Mouse (Mus musculus): ENCODE measurements around the gene Mgst2. TPM values are rescaled to one million over a fixed set of nuclear protein-coding genes. Genes with fewer than 3 reads are reported as not detected.
A peak's percentile ranks its signal among the peaks of the same experiment; 100 is the strongest.

Mgst2 gene
- polyA plus RNA-seq, 1 experiment from 2014 or later, result 0.44 TPM

DNA sequence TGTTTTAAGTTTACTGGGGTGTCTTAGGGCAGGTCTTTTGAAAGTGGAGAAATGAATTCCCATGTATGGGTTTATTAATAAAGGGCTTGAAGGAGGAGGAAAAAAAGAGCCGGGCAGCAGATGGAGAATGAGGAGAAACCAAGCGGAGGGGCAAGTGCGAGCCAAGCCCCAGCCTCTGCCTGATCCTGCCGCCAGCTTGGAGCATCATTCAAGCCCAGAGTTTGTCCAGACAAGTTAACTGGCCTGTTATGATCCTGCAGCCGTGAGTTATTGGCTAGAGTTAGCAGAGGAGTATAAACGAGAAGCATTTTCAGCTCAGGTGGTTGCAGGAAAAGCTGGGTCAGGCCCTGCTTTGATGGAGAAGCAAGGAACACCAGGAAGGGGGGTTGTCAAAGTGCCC, 26.2 kb downstream of the Mgst2 start:
- ATAC-seq, result no peak
- H3K27ac ChIP-seq, result no peak overlapping the region
- no peak overlapping the region for H3K4me3 ChIP-seq (replicated peaks)
- H3K36me3 ChIP-seq, result peaks cover 34% of the 10 kb centered on the region
- 94% methylated on average over 6 of the region's 6 CpGs for WGBS
- H3K27me3 ChIP-seq, result no peaks in the 10 kb centered on the region
- H3K4me2 ChIP-seq (replicated peaks), result no peak overlapping the region
- no peaks in the 10 kb centered on the region for H3K4me1 ChIP-seq (replicated peaks)
- H3K9me3 ChIP-seq, result no peaks in the 10 kb centered on the region
- no peak overlapping the region for H3K9ac ChIP-seq (replicated peaks)

GRCm38 (mm10) chr3:51686791-51687190, 26.6 kb downstream of the Mgst2 start:
- Histone ChIP-seq H3K4me3 (replicated peaks) (no peak overlapping the region), H3K4me1 (replicated peaks) (no peaks in the 10 kb centered on the region), H3K36me3 (peaks cover 37% of the 10 kb centered on the region), H3K27me3 (no peaks in the 10 kb centered on the region), H3K27ac (no peak overlapping the region), H3K4me2 (replicated peaks) (no peak overlapping the region), H3K9ac (replicated peaks) (no peak overlapping the region), H3K9me3 (no peaks in the 10 kb centered on the region)
- 92% methylated on average over 6 of the region's 6 CpGs for WGBS
- ATAC-seq, result no peak

GRCm38 (mm10) chr3:51688725-51689124, 28.6 kb downstream of the Mgst2 start:
- Histone ChIP-seq H3K36me3 (peaks cover 46% of the 10 kb centered on the region), H3K27me3 (no peaks in the 10 kb centered on the region), H3K9me3 (no peaks in the 10 kb centered on the region), H3K27ac (no peak overlapping the region), H3K4me2 (replicated peaks) (no peak overlapping the region), H3K4me3 (replicated peaks) (no peak overlapping the region), H3K9ac (replicated peaks) (no peak overlapping the region), H3K4me1 (replicated peaks) (no peaks in the 10 kb centered on the region)
- WGBS, result 95% methylated on average over 8 of the region's 8 CpGs
- ATAC-seq, result no peak

- Histone ChIP-seq H3K27ac (no peak overlapping the region), H3K4me3 (replicated peaks) (no peak overlapping the region), H3K4me1 (replicated peaks) (no peaks in the 10 kb centered on the region), H3K9ac (replicated peaks) (no peak overlapping the region), H3K9me3 (no peaks in the 10 kb centered on the region), H3K4me2 (replicated peaks) (no peak overlapping the region), H3K27me3 (no peaks in the 10 kb centered on the region), H3K36me3 (peaks cover 45% of the 10 kb centered on the region)
- 81% methylated on average over 10 of the region's 10 CpGs for WGBS
- no peak for ATAC-seq
Observed at GRCm38 (mm10) chr3:51693196-51693595, 33.0 kb downstream of the Mgst2 start.

DNA sequence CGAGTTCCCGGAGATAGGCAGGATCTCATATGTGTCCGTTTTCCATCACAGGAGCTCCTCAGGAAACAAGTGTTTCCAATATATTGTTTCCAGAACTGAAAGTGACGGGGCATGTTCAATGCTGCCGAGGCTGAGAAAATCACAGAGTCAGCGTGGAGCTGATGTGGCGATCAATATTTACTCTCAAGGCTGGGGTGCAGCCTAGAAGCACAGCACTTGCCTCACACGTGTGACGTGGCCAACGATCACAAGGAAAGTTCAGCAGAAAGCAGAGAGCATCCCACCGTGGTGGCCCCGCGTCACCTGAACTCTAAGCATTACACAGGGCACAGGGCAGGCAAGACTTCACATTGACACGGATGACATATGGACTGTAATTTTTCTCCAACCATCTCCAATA, 34.4 kb downstream of the Mgst2 start:
- Histone ChIP-seq H3K4me1 (replicated peaks) (no peaks in the 10 kb centered on the region; the same call in 1 of the 2 replicates), H3K4me2 (replicated peaks) (no peak overlapping the region), H3K36me3 (peaks cover 31% of the 10 kb centered on the region), H3K9me3 (no peaks in the 10 kb centered on the region), H3K27me3 (no peaks in the 10 kb centered on the region), H3K9ac (replicated peaks) (no peak overlapping the region), H3K4me3 (replicated peaks) (no peak overlapping the region), H3K27ac (no peak overlapping the region)
- 94% methylated on average over 14 of the region's 14 CpGs for WGBS
- ATAC-seq, result no peak

DNA sequence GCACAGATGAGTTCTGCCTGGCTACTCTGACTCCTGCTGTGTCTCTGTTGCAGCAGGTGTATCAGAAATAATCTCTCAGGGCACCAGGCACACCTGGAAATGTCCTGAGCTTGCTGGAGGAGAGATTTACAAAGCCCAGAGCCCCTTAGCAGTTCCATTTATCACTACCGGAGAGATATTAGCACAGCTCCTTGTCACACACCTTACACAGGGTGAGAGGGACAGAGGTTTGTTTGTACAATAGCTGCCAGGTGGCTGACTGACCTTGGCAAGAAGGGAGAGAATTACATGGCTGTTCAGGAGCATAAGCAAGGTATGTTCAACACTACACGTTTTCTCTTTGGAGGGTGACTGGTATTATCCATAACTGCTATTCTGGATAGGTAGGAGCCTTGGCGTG, 35.6 kb downstream of the Mgst2 start:
- Histone ChIP-seq H3K27ac (no peak overlapping the region), H3K27me3 (no peaks in the 10 kb centered on the region), H3K4me2 (replicated peaks) (no peak overlapping the region), H3K4me3 (replicated peaks) (no peak overlapping the region), H3K9me3 (no peaks in the 10 kb centered on the region), H3K9ac (replicated peaks) (no peak overlapping the region), H3K36me3 (peaks cover 20% of the 10 kb centered on the region), H3K4me1 (replicated peaks) (peaks cover 9% of the 10 kb centered on the region)
- WGBS, result 93% methylated on average over 3 of the region's 3 CpGs
- no peak for ATAC-seq

DNA sequence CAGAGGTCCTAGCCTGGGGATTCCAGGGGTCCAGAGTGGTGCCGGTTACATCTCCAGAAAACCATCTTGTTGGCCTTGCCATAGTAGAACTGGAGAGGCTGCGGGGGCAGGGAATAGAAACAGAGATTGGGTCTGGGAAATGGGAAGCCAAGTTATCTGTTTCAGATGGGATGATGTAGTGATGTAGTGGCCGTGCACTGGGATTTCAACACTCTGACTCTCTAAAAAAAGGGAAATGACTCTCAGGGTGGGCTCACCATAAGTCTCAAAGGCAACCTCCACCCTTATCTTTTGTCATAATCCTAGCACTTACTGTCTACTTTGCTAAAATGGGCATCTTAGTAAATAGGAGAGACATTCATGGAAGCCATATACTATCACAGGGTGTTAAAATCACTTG, 37.8 kb downstream of the Mgst2 start:
- Histone ChIP-seq H3K27ac (no peak overlapping the region), H3K36me3 (peaks cover 6% of the 10 kb centered on the region; the same call in 1 of the 2 replicates), H3K4me3 (replicated peaks) (no peak overlapping the region), H3K4me1 (replicated peaks) (peaks cover 30% of the 10 kb centered on the region), H3K4me2 (replicated peaks) (no peak overlapping the region), H3K27me3 (no peaks in the 10 kb centered on the region), H3K9me3 (no peaks in the 10 kb centered on the region), H3K9ac (replicated peaks) (no peak overlapping the region)
- ATAC-seq, result no peak
- WGBS, result 90% methylated on average over 3 of the region's 3 CpGs

- no peak for ATAC-seq
- Histone ChIP-seq H3K9me3 (no peaks in the 10 kb centered on the region), H3K27ac (peak overlapping the region; percentile 98), H3K36me3 (peaks cover 3% of the 10 kb centered on the region; the same call in 1 of the 2 replicates), H3K4me1 (replicated peaks) (peaks cover 35% of the 10 kb centered on the region), H3K27me3 (no peaks in the 10 kb centered on the region), H3K9ac (replicated peaks) (peak overlapping the region; percentile 60; the same call in 1 of the 2 replicates), H3K4me2 (replicated peaks) (peak overlapping the region; percentile 53; the same call in 1 of the 2 replicates), H3K4me3 (replicated peaks) (no peak overlapping the region)
- 79% methylated on average over 4 of the region's 4 CpGs for WGBS
Observed at GRCm38 (mm10) chr3:51700123-51700522, 40.0 kb downstream of the Mgst2 start.

GRCm38 (mm10) chr3:51700731-51701280, 40.6 kb downstream of the Mgst2 start:
- Histone ChIP-seq H3K4me3 (replicated peaks) (peak overlapping the region; percentile 30), H3K4me1 (replicated peaks) (peaks cover 35% of the 10 kb centered on the region), H3K9me3 (no peaks in the 10 kb centered on the region), H3K36me3 (peaks cover 3% of the 10 kb centered on the region; the same call in 1 of the 2 replicates), H3K4me2 (replicated peaks) (peak overlapping the region; percentile 53), H3K27ac (peak overlapping the region; percentile 98), H3K27me3 (no peaks in the 10 kb centered on the region), H3K9ac (replicated peaks) (peak overlapping the region; percentile 60)
- WGBS, result 24% methylated on average over 15 of the region's 15 CpGs
- ATAC-seq, result no peak

DNA sequence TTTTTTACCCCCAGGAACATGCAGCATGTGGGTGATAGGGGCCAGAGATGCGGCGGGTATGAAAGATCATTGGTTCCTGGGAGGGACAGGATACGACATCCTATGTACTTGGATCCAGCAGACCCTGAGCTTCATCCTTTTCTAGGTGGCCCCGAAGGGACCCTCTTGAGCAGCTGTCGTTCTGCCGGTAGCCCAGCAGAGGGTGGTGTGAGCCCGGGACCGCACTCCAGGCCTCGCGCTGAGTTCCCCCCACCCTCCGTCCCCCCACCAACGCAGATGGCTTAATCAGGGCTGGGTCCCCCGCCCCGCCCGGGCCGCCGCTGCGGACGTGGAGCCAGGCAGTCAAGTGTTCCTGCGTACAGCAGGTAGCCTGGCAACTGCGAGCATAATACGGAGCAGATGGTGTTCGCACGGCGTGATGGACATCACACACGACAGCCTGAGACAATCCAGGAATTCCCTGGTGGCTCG, 41.2 kb downstream of the Mgst2 start:
- Histone ChIP-seq H3K4me3 (replicated peaks) (peak overlapping the region; percentile 30), H3K36me3 (peaks cover 1% of the 10 kb centered on the region; the same call in 1 of the 2 replicates), H3K4me2 (replicated peaks) (peak overlapping the region; percentile 53), H3K4me1 (replicated peaks) (peaks cover 35% of the 10 kb centered on the region), H3K27ac (peak overlapping the region; percentile 98), H3K9me3 (no peaks in the 10 kb centered on the region), H3K27me3 (no peaks in the 10 kb centered on the region), H3K9ac (replicated peaks) (peak overlapping the region; percentile 65)
- peak; percentile 98 for ATAC-seq
- 1% methylated on average over 27 of the region's 27 CpGs for WGBS

DNA sequence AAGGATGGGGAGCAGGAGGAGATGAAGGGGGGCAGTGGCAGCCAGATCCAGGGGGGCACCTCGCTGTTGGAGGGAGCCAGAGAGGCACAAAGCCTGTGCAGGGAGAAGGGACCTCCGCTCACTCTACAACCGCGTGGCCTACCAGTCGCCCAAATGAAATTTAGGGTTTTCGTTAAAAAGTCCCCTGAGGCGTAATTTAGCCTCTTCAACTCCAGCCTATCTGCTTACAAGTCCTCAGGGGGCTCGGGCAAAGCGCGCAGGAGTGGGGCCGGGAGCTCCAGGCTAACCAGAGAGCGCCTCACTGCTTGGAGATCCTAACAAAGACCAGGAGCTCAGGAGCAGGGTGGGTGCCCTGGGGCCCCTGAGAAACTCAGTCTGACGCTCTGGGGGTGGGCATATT, 41.8 kb downstream of the Mgst2 start:
- 6% methylated on average over 13 of the region's 13 CpGs for WGBS
- peak overlapping the region; percentile 98 for H3K27ac ChIP-seq
- peak overlapping the region; percentile 65 for H3K9ac ChIP-seq (replicated peaks)
- peak overlapping the region; percentile 30 for H3K4me3 ChIP-seq (replicated peaks)
- peak overlapping the region; percentile 53 for H3K4me2 ChIP-seq (replicated peaks)
- peak; percentile 91 for ATAC-seq
- H3K36me3 ChIP-seq, result no peaks in the 10 kb centered on the region
- peaks cover 35% of the 10 kb centered on the region for H3K4me1 ChIP-seq (replicated peaks)
- no peaks in the 10 kb centered on the region for H3K9me3 ChIP-seq
- no peaks in the 10 kb centered on the region for H3K27me3 ChIP-seq

GRCm38 (mm10) chr3:51702701-51703286, 42.6 kb downstream of the Mgst2 start:
- WGBS, result 66% methylated on average over 8 of the region's 8 CpGs
- H3K9ac ChIP-seq (replicated peaks), result peak overlapping the region; percentile 65; the same call in 1 of the 2 replicates
- no peak overlapping the region for H3K4me3 ChIP-seq (replicated peaks)
- H3K4me2 ChIP-seq (replicated peaks), result peak overlapping the region; percentile 53; the same call in 1 of the 2 replicates
- peaks cover 35% of the 10 kb centered on the region for H3K4me1 ChIP-seq (replicated peaks)
- no peaks in the 10 kb centered on the region; the same call in 1 of the 2 replicates for H3K9me3 ChIP-seq
- no peaks in the 10 kb centered on the region for H3K36me3 ChIP-seq
- no peak for ATAC-seq
- H3K27ac ChIP-seq, result peak overlapping the region; percentile 98
- no peaks in the 10 kb centered on the region for H3K27me3 ChIP-seq
